Mouse (Mus musculus): Measurements from ENCODE around the gene Hsp90b1.
"Not testable (repeated sequence)": the region's sequence is repeated elsewhere in the genome, so short reads cannot be mapped to it uniquely, and the experiment has no call there.

Hsp90b1 gene

DNA sequence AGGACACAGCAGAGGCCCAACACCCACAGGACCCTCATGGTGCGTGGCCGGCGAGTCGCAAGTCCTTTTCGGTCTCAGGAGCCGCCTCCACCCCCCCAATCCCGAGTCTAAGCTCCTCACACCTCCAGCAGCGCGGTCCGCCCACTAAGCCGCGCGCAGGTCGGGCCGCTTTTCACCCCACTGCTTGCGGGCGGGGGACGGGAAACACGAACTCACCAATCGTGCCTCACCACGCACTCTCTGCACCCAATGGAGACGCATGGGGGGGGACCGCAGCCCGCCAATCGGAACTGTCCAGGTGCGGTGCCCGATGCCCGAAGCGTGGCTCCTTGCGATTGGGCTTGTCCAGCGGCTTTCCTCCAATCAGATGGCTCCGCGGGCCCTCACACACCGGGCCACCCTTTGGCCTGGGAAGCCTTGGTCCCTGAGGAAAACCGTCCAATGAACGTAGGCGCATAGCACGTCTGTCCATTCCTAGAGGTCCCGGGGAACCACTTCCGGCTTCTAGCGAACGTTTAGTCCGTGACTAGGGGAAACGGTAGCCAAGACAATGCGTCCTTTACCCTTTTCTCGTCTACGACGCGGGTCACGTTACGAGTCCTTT, at the start of gene Hsp90b1, which contains the start of gene Ttc41:
Hsp90b1 (minus strand) TSS at position 192 of the 604 bp plus-strand sequence.
Ttc41 (plus strand) TSS at position 494 of the 604 bp plus-strand sequence.
- peak; percentile 100 for DNase-seq (ENCODE audit: low spot score in 2 of 2)

GRCm38 (mm10) chr10:86744306-86744705, 39.0 kb upstream of the Hsp90b1 start:
- DNase-seq (ENCODE audit: low spot score in 2 of 2): no peak

- no peak for DNase-seq (ENCODE audit: low spot score in 2 of 2)
Measured at GRCm38 (mm10) chr10:86742918-86743317, 37.6 kb upstream of the Hsp90b1 start.

DNA sequence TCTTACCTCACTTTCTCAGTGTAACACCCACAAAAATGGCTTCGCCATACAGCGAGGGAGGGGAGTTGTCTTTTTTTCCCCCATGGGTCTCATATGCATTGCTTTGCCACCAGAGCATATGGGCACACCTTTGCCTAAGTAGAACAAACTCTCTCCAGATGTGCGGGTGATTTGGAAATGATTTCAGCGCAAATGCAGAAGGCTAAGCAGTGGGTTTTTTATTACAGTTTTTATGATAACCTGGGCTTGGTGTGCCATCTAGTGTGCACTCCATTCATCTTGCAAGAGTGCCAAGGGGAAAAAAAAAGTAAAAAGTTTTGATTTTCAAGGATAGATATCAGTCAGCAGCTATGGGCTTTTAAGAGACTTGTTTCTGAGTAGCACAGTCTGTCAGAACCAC, 29.7 kb upstream of the Hsp90b1 start:
- DNase-seq (ENCODE audit: low spot score in 2 of 2): no peak

DNA sequence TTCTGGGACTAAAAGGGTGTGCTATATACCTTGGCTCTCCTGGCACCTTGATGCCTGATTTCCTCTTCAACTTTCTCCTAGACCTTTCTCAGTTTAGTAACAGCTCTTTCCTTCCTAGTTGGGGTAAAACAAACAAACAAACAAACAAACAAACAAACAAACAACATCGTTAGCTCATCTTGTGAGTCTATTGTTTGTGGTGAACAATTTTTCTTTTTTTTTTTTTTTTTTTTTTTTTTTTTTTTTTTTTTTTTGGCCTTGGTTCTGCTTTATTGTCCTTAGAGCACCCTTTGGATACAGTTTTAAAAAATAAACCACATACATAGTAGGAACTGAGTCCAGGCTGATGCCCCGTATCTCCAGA, 26.2 kb upstream of the Hsp90b1 start:
- DNase-seq (ENCODE audit: low spot score in 2 of 2): no peak

DNA sequence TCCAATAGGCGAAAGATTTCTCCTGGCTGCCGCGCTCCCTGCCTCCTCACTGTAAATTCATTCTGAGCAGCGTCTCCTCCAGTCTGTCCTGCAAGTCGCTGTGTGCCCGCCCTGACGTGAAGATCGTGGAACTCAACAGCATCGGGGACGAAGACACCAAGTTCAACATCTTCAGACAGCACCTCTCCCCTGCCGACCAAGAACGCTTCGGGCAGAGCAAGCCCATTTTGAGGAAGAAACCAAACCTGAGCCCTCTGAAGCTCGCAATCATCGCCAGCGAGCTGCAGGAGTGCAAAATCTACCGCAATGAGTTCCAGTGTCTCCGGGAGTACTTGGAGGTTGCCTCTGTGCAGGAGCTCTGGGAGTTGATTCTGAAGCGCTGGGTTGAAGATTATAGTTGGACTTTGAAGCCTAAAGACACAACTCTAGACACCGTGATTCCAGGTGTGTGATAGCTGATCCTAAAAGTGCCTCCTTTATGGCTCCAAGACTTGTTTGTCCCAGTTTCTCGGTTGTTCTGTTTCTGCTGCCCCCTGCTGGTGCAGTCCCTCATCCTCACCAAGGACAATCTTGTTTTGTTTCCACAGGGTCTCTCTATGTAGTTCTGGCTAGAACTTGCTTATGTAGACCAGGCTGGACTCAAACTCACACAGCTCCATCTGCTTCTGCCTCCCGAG, 25.7 kb upstream of the Hsp90b1 start:
- DNase-seq (ENCODE audit: low spot score in 2 of 2): peak; percentile 69 to 75

DNA sequence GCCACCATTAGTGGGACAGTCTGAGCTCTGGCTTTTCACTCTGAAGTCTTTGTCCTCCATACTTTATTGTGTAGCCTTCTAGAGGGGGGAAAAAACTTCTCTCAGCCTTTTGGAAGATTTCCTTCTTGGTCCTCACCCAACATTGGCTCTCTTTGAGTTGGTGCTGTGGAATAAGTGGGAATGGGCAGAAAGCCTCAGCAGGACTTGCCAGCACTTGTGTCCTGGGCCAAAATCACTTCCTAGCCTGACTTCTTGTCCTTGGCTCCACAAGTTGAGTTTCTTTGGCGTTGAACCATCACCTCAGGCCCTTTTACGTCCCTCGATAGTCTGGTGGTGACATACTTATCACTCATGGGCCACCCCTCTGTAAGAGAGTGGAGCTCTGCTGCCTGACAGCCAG, 22.9 kb upstream of the Hsp90b1 start:
- no peak for DNase-seq (ENCODE audit: low spot score in 2 of 2)

GRCm38 (mm10) chr10:86727548-86727980, 22.3 kb upstream of the Hsp90b1 start:
- DNase-seq (ENCODE audit: low spot score in 2 of 2): peak in 1 of 2 experiments; percentile 24

GRCm38 (mm10) chr10:86712156-86712555, 6.8 kb upstream of the Hsp90b1 start:
- DNase-seq (ENCODE audit: low spot score in 2 of 2): no peak

GRCm38 (mm10) chr10:86707134-86707533, 1.8 kb upstream of the Hsp90b1 start:
- DNase-seq (ENCODE audit: low spot score in 2 of 2): no peak

DNA sequence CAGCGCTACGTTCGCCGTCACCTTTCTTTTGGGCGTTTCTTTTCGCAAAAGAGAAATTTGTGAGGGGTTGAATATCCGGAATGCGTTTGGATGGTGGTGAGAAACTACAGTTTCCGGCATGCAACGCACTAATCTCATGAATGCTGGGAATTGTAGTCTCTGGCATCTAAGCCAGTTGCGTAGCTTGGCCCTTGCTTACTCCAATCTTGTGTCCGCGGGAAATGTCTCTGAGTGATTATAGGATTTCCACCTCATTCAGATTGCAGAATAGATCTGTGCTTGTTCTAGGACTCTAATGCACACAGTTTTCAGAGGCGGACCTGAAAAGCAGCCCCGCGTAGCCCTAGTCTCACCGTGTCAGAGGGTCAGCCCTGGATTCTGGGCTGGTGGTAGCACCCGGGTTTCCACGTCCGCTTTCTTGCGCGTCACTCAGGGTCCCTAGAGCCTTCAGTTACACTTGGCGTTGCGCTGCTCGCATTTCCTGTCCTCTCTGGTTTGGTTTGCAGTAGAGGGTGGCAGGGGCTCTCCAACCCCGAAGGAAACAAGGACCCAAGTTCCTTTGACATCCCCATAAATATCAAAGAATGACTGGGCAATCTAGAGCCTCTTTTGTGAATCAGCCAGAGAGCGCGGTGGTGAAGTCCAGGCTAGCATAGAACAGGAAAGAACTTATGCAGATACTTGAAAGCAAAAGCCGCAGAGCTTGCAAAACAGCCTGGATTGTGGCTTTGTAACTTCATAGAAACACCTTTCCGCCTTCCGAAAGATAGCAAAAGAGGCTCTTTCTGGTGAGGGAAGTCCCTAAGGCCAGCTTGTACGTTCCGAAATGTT, 828 bp upstream of the Hsp90b1 start:
- DNase-seq (ENCODE audit: low spot score in 2 of 2): peak in 1 of 2 experiments; percentile 79

- DNase-seq (ENCODE audit: low spot score in 2 of 2): peak in 1 of 2 experiments; percentile 12
Measured at GRCm38 (mm10) chr10:86704589-86705191, 619 bp downstream of the Hsp90b1 start.

GRCm38 (mm10) chr10:86704141-86704540, 1.2 kb downstream of the Hsp90b1 start:
- no peak for DNase-seq (ENCODE audit: low spot score in 2 of 2)

GRCm38 (mm10) chr10:86703375-86703774, 1.9 kb downstream of the Hsp90b1 start:
- DNase-seq (ENCODE audit: low spot score in 2 of 2): no peak

GRCm38 (mm10) chr10:86702312-86702920, 2.9 kb downstream of the Hsp90b1 start:
- DNase-seq (ENCODE audit: low spot score in 2 of 2): no peak

GRCm38 (mm10) chr10:86700973-86701372, 4.3 kb downstream of the Hsp90b1 start:
- no peak for DNase-seq (ENCODE audit: low spot score in 2 of 2)

DNA sequence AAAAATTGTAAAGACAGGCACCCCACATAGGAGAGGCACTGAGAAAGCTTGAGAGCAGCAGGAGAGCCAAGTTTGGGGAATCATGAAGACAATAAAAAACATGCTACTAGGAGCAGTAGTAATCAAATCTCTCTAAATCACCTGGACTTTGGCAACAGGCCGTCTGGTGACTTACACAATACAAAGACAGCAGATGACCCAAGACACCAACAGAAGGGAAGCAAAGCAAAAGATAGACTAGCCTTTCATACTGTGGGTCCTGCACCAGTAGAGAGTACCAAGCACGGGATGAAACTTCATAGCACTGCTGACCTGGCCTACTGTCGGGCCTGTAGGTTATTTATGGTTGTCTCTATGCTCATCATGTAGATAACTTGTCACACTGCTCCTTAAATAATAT, 5.1 kb downstream of the Hsp90b1 start:
- no peak for DNase-seq (ENCODE audit: low spot score in 2 of 2)

DNA sequence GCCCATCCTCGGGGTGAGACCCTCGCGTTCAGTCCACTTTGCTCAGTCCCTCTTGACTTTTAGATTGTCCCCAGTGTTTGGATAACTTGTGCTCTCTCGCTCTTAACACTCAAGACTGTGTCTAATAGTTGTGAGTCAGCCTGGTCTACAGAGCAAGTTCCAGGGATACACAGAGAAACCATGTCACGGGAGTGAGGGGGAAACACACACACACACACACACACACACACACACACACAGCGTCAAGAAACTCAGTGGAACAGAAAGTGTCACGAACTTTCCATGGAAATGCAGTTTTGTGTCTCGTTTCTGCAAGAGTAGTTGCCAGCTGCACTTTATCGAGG, 19.3 kb downstream of the Hsp90b1 start:
- DNase-seq (ENCODE audit: low spot score in 2 of 2): not testable (repeated sequence)

DNA sequence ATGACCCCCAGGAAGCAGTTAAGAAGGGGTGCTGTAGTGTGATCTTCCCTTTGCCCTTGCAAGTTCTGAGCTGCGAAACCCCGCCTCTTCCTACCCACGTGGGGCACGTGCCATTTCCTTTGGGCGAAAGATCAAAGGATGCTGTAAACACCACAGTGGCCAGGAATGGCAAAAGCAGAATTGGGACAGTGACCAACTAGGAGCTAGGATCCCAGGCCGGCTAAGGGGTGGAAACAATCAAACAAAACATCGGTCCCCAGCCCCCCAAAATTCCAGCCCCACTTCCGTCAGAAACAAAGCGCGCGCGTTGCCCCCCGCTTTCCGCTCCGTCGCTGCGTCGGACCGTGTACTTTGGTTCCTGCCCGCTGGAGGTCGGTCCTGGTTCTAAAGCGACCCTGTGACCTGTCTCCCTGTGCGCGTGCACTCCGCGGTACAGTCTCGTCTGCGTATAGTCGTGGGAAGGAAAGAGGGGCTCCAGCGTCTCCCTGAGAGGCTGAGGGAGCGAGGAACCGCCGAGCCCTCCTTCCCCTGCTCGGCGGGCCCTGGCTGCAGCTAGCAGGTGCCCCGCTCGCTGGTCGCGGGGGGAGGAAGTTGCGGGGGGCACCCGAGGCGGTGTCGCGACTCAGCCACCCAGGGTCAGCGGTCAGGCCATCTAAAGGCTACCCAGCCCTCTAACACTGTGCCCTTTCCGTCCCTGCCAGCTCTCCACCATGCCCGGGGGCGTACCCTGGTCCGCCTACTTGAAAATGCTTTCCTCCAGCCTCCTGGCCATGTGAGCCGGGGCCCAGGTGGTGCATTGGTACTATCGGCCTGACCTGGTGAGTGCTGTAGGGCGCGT, 19.9 kb downstream of the Hsp90b1 start:
- peak; percentile 64 to 70 for DNase-seq (ENCODE audit: low spot score in 2 of 2)

GRCm38 (mm10) chr10:86684797-86685178, 20.5 kb downstream of the Hsp90b1 start:
- not testable (repeated sequence) for DNase-seq (ENCODE audit: low spot score in 2 of 2)

- not testable (repeated sequence) for DNase-seq (ENCODE audit: low spot score in 2 of 2)
Measured at GRCm38 (mm10) chr10:86670550-86670949, 34.8 kb downstream of the Hsp90b1 start.

Data from right cerebral cortex, postnatal 36 days (tissue).